In the genomic region with DNA sequence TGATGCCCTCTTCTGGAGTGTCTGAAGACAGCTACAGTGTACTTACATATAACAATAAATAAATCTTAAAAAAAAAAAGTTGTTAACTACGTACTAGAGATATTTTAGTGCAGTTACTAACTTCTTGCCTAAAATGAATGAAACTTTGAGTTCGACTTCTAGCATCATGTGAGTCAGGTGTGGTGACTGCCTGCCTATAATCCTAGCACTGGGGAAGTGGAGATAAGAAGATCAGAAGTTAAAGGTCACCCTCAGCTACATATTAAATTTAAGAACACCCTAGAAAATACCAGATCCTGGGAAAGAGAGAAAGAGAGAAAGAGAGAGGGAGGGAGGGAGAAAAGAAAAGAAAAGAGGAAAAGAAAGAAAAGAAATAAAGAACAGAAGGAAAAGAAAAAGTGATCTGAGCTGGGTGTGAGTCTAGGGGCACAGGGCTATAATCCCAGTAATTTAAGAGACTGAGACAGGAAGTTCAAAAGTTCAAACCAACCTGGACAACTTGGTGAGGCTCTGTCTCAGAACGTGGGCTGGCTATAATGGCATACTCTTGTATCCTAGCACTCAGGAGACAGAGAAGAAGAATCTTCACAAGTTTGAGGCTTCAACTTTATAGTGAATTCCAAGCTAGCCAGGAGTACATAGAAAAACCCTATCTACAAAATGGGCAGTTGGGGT, we compare ENCODE assay signal across 19 mouse cellular contexts. TPM values are rescaled to one million over a fixed set of nuclear protein-coding genes. Genes with fewer than 3 reads are reported as not detected.
"Had no signal": no experiment of that assay in that cellular context is flagged by ENCODE, and none has a peak within 500 bp of the region (broad histone marks: within the 10 kb centered on the region; RNA-seq: fewer than 3 reads in every experiment).

No protein-coding gene starts in this region.

- H3K27me3 ChIP-seq: limb, embryonic 13.5 days; liver, embryonic 15.5 days; megakaryocyte, embryonic 14.5 days had no signal

- H3K36me3 ChIP-seq: limb, embryonic 10.5 days; limb, embryonic 13.5 days; liver, embryonic 15.5 days; midbrain, embryonic 10.5 days; midbrain, embryonic 13.5 days had no signal

- H3K9me3 ChIP-seq: limb, embryonic 10.5 days; limb, embryonic 13.5 days; liver, embryonic 15.5 days; megakaryocyte, embryonic 14.5 days; midbrain, embryonic 10.5 days; midbrain, embryonic 13.5 days had no signal

- ATAC-seq: lung, postnatal 0 days; midbrain, embryonic 13.5 days; midbrain, embryonic 16.5 days had no signal

- H3K4me3 ChIP-seq: limb, embryonic 10.5 days; limb, embryonic 13.5 days; liver, embryonic 15.5 days; midbrain, embryonic 10.5 days; midbrain, embryonic 13.5 days had no signal

- DNase-seq: kidney, adult 11 months; kidney, adult 8-10 months; kidney, postnatal 14 days; kidney, postnatal 4 days; layer of hippocampus, adult 9-11 months; layer of hippocampus, postnatal 36 days; lung, embryonic 14.5 days; thymus, adult 18-20 months; thymus, postnatal 36 days had no signal

- H3K27ac ChIP-seq: limb, embryonic 10.5 days; limb, embryonic 13.5 days; liver, embryonic 15.5 days; midbrain, embryonic 10.5 days; midbrain, embryonic 13.5 days had no signal

- H3K4me2 ChIP-seq: limb, embryonic 13.5 days; liver, embryonic 15.5 days; lung, embryonic 14.5 days; midbrain, embryonic 13.5 days had no signal

- H3K9ac ChIP-seq: limb, embryonic 13.5 days; liver, embryonic 15.5 days; lung, embryonic 14.5 days; midbrain, embryonic 13.5 days had no signal

RNA-seq across cellular contexts. Expression of a gene that starts 31.0 kb away (rescaled TPM):
- total RNA-seq: liver, adult 2 months; monocyte, adult 5-6 weeks had no signal
- polyA plus RNA-seq: liver, adult 2 months had no signal
